Mouse (Mus musculus): ENCODE measurements around the gene Arpc1b.
A peak's percentile ranks its signal among the peaks of the same experiment; 100 is the strongest.

Arpc1b gene

GRCm38 (mm10) chr5:145166536-145167305 is 52.7 kb downstream of the Arpc1b start, which contains the start of the genes Ptcd1 and Cpsf4:
Ptcd1 (minus strand) TSS chr5:145167108.
Cpsf4 (plus strand) TSS chr5:145167213.
- peak; percentile 99 to 100 for DNase-seq

- no peak for DNase-seq
These were observed 53.3 kb downstream of the Arpc1b start for GRCm38 (mm10) chr5:145167306-145167661.

GRCm38 (mm10) chr5:145178461-145178980 is 64.5 kb downstream of the Arpc1b start:
- DNase-seq, result no peak
